ENCODE assay signal across 10 mouse cellular contexts in the genomic region with DNA sequence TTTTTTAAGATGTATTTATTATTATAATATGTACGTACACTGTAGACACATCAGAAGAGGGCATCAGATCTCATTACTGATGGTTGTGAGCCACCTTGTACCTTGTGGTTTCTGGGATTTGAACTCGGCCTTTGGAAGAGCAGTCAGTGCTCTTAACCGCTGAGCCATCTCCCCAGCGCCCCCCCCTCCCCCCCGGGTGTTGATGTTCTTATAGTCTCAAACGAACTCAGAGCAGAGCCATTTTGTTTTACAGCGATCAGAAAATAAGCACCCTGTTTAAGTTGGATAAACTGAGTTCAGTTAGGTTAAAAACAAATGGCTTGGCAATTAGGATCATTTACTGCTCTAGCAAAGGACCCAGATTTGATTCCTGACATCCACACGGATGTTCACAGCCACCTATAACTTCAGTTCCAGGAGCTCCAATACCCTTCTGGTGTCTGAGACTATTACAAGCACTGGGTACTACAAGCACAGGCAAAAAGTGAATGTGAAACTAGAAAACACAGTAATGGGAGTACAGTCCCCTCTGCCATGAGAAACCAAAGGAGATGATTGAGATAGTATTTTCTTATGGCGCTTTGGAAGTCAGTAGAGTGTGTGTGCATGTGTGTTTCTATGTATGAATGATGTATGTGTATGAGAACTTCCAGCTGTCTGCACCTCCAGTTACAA. TPM values are rescaled to one million over a fixed set of nuclear protein-coding genes. Genes with fewer than 3 reads are reported as not detected.
DNase-seq lines count a peak whose midpoint lies in the region; ATAC-seq lines count a peak whose summit lies in the region.
"Had no signal": no experiment of that assay in that cellular context is flagged by ENCODE, and none has a peak within 500 bp of the region (broad histone marks: within the 10 kb centered on the region; RNA-seq: fewer than 3 reads in every experiment).

No protein-coding gene starts in this region.

- peak overlapping the region; percentile 82 for H3K4me2 ChIP-seq in liver, embryonic 11.5 days
- H3K4me2 ChIP-seq in embryonic facial prominence, embryonic 13.5 days: peak overlapping the region; percentile 61
- H3K4me2 ChIP-seq in limb, embryonic 11.5 days (ENCODE audit: low read depth, severe bottlenecking): peak overlapping the region; percentile 61; the same call in 1 of the 2 replicates
- H3K4me2 ChIP-seq in neural tube, embryonic 15.5 days: peak overlapping the region; percentile 64

- no peak for ATAC-seq in liver, embryonic 11.5 days (replicated peaks; ENCODE audit: low FRiP score)
- no peak for ATAC-seq in embryonic facial prominence, embryonic 13.5 days (ENCODE audit: insufficient number of reproducible peaks, insufficient read depth, low FRiP score, low TSS enrichment, low read depth)
- no peak for ATAC-seq in limb, embryonic 11.5 days (ENCODE audit: insufficient number of reproducible peaks, low FRiP score, low TSS enrichment, low read depth)
- no peak for ATAC-seq in neural tube, embryonic 15.5 days (ENCODE audit: low FRiP score)

- DNase-seq in liver, embryonic 11.5 days (ENCODE audit: low spot score): no peak
- DNase-seq in liver: no peak
- no peak for DNase-seq in limb, embryonic 11.5 days (ENCODE audit: low spot score)
- no peak for DNase-seq in right cerebral cortex, postnatal 36 days (ENCODE audit: low spot score in 2 of 2)
- no peak for DNase-seq in left cerebral cortex, adult 9 months (ENCODE audit: low spot score in 2 of 2)
- no peak for DNase-seq in kidney, postnatal 36 days
- DNase-seq: kidney, postnatal 14 days had no signal

- WGBS in liver, embryonic 11.5 days: 48% methylated on average over 9 of the region's 9 CpGs
- 45% methylated on average over 9 of the region's 9 CpGs for WGBS in embryonic facial prominence, embryonic 13.5 days
- 56% methylated on average over 9 of the region's 9 CpGs for WGBS in limb, embryonic 11.5 days
- WGBS in neural tube, embryonic 15.5 days: 58% methylated on average over 9 of the region's 9 CpGs

- H3K27ac ChIP-seq in liver, embryonic 11.5 days (ENCODE audit: low read depth, low read length): no peak overlapping the region
- no peak overlapping the region for H3K27ac ChIP-seq in embryonic facial prominence, embryonic 13.5 days
- no peak overlapping the region for H3K27ac ChIP-seq in limb, embryonic 11.5 days (replicated peaks; ENCODE audit: low read depth, low read length)
- H3K27ac ChIP-seq in neural tube, embryonic 15.5 days (replicated peaks): no peak overlapping the region

- H3K9ac ChIP-seq in liver, embryonic 11.5 days (ENCODE audit: low read depth, low read length): peak overlapping the region; percentile 93
- no peak overlapping the region for H3K9ac ChIP-seq in embryonic facial prominence, embryonic 13.5 days
- no peak overlapping the region; the same call in 1 of the 2 replicates for H3K9ac ChIP-seq in limb, embryonic 11.5 days (ENCODE audit: low read length)
- H3K9ac ChIP-seq in neural tube, embryonic 15.5 days (replicated peaks): no peak overlapping the region

- H3K36me3 ChIP-seq in liver, embryonic 11.5 days (ENCODE audit: control insufficient read depth, insufficient read depth, low read length): peaks cover 15% of the 10 kb centered on the region; the same call in 1 of the 2 replicates
- H3K36me3 ChIP-seq in embryonic facial prominence, embryonic 13.5 days: peaks cover 15% of the 10 kb centered on the region
- peaks cover 3% of the 10 kb centered on the region for H3K36me3 ChIP-seq in limb, embryonic 11.5 days (ENCODE audit: control insufficient read depth, insufficient read depth, low read length)
- H3K36me3 ChIP-seq in neural tube, embryonic 15.5 days: peaks cover 8% of the 10 kb centered on the region

- H3K9me3 ChIP-seq in liver, embryonic 11.5 days (ENCODE audit: control insufficient read depth, low read length): no peaks in the 10 kb centered on the region
- no peaks in the 10 kb centered on the region for H3K9me3 ChIP-seq in embryonic facial prominence, embryonic 13.5 days
- H3K9me3 ChIP-seq in limb, embryonic 11.5 days (ENCODE audit: control insufficient read depth, low read length): no peaks in the 10 kb centered on the region
- H3K9me3 ChIP-seq in neural tube, embryonic 15.5 days (replicated peaks): no peaks in the 10 kb centered on the region

- H3K4me1 ChIP-seq in liver, embryonic 11.5 days (replicated peaks; ENCODE audit: control insufficient read depth, insufficient read depth, low read length): peaks cover 12% of the 10 kb centered on the region
- peaks cover 12% of the 10 kb centered on the region for H3K4me1 ChIP-seq in embryonic facial prominence, embryonic 13.5 days
- peaks cover 8% of the 10 kb centered on the region; the same call in 1 of the 2 replicates for H3K4me1 ChIP-seq in limb, embryonic 11.5 days (ENCODE audit: control insufficient read depth, insufficient read depth, low read length)
- peaks cover 28% of the 10 kb centered on the region for H3K4me1 ChIP-seq in neural tube, embryonic 15.5 days

- peak overlapping the region; percentile 91 for H3K4me3 ChIP-seq in liver, embryonic 11.5 days (ENCODE audit: low read depth, low read length)
- H3K4me3 ChIP-seq in embryonic facial prominence, embryonic 13.5 days: peak overlapping the region; percentile 78
- peak overlapping the region; percentile 68; the same call in 1 of the 2 replicates for H3K4me3 ChIP-seq in limb, embryonic 11.5 days (ENCODE audit: low read depth, low read length)
- peak overlapping the region; percentile 88 for H3K4me3 ChIP-seq in neural tube, embryonic 15.5 days (replicated peaks)

- H3K27me3 ChIP-seq in liver, embryonic 11.5 days (replicated peaks; ENCODE audit: control insufficient read depth, insufficient read depth, low read length): no peaks in the 10 kb centered on the region
- no peaks in the 10 kb centered on the region for H3K27me3 ChIP-seq in embryonic facial prominence, embryonic 13.5 days
- no peaks in the 10 kb centered on the region for H3K27me3 ChIP-seq in limb, embryonic 11.5 days (ENCODE audit: control insufficient read depth, insufficient read depth, low read length)
- no peaks in the 10 kb centered on the region for H3K27me3 ChIP-seq in neural tube, embryonic 15.5 days (replicated peaks)

RNA-seq across cellular contexts. Expression of a gene that starts 1.2 kb away (rescaled TPM):
- 44.4 and 49.1 TPM in 2 replicates for polyA plus RNA-seq in liver, embryonic 11.5 days (2014; fragmentation: Nextera tagmentation; extraction: Ambion mirVana)
- polyA plus RNA-seq in embryonic facial prominence, embryonic 13.5 days (2015; fragmentation: Nextera tagmentation; extraction: Ambion mirVana): 36.0 and 41.6 TPM in 2 replicates
- 53.8 and 61.0 TPM in 2 replicates for polyA plus RNA-seq in limb, embryonic 11.5 days (2014; fragmentation: Nextera tagmentation; extraction: Ambion mirVana)
- 27.2 and 27.5 TPM in 2 replicates for polyA plus RNA-seq in neural tube, embryonic 15.5 days (2015; fragmentation: Nextera tagmentation; extraction: Ambion mirVana)

RNA-seq across cellular contexts. Expression of a gene that starts 49.3 kb away (rescaled TPM):
- not detected in 2 replicates for polyA plus RNA-seq in liver, embryonic 11.5 days (2014; fragmentation: Nextera tagmentation; extraction: Ambion mirVana)
- polyA plus RNA-seq in embryonic facial prominence, embryonic 13.5 days (2015; fragmentation: Nextera tagmentation; extraction: Ambion mirVana): not detected in 2 replicates
- polyA plus RNA-seq in limb, embryonic 11.5 days (2014; fragmentation: Nextera tagmentation; extraction: Ambion mirVana): not detected in 2 replicates
- 1.0 and 1.1 TPM in 2 replicates for polyA plus RNA-seq in neural tube, embryonic 15.5 days (2015; fragmentation: Nextera tagmentation; extraction: Ambion mirVana)
- polyA plus RNA-seq: small intestine, adult 2 months had no signal
